Mouse (Mus musculus): ENCODE data around the gene Plrg1.

Plrg1 gene

DNA sequence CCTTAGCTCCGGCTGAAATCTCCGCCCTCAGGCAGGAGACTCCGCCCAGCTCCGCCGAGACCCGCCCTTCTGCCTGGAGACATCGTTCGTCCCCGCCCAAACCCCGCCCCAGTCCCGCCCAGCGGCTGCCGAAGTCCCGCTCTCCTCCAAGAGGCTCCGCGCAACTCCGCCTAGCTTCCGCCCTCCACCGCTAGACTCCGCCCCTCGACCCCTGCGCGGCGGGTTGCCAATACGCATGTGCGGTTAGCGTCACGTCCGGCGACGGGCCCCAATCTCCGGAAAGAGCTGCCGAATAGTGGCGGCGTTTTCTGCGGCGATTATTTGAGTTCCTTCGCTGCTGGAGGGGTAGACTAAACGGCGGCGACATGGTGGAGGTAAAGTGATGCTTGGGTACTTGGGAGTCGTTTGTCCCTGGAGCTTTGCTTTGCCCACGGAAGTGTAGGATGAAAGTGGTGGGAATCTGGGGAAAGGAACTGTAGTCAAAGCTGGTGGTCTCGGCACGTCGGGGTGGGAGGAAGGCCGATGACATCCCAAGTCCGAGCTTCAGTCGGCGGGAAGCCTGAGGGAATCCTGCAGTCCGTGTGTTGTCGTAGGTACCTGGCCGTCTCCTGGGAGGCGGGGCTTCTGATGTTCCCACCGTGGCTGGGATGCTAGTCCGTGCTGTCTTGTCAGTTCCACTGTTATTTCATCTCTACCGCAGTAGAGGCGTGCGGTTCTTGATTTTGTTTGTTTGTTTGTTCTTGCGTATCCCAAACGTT lies at the start of gene Plrg1:
Gene Plrg1 (plus strand): TSS at position 242 of the 758 bp plus-strand sequence.
- peak; percentile 99 for DNase-seq (ENCODE audit: low spot score)

- no peak for DNase-seq (ENCODE audit: low spot score)
These were observed 47.8 kb upstream of the Plrg1 start, which contains the start of gene Fgg for GRCm38 (mm10) chr3:83007557-83007956. TSS of gene Fgg (plus strand) at chr3:83007724.

- no peak for DNase-seq (ENCODE audit: low spot score)
These were observed 45.0 kb upstream of the Plrg1 start for GRCm38 (mm10) chr3:83010291-83010690.

DNA sequence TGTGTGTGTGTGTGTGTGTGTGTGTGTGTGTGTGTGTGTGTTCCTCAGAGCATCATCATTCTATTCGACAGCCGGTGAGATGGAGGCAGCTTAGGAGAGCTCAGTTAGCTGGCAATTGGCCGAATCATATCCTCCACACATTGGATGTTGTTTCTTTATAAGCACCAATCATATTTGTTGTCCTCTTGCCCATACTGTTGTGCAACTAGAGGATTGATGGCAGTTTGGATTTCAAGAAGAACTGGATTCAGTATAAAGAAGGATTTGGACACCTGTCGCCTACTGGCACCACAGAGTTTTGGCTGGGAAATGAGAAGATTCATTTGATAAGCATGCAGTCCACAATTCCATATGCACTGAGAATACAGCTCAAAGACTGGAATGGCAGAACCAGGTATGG lies 44.2 kb upstream of the Plrg1 start:
- DNase-seq (ENCODE audit: low spot score) = no peak

GRCm38 (mm10) chr3:83011565-83011964 lies 43.8 kb upstream of the Plrg1 start:
- no peak for DNase-seq (ENCODE audit: low spot score)

DNA sequence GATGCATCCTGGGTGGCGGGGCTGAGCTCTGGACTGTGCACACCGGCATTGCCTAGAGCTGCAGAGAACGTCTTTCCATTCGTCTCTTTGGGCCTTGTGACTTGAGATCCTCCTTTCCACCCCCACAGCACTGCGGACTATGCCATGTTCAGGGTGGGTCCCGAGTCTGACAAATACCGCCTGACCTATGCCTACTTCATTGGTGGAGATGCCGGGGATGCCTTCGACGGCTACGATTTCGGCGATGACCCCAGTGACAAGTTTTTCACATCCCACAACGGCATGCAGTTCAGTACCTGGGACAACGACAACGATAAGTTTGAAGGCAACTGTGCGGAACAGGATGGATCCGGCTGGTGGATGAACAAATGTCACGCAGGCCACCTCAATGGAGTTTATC lies 42.7 kb upstream of the Plrg1 start:
- DNase-seq (ENCODE audit: low spot score) = no peak

DNA sequence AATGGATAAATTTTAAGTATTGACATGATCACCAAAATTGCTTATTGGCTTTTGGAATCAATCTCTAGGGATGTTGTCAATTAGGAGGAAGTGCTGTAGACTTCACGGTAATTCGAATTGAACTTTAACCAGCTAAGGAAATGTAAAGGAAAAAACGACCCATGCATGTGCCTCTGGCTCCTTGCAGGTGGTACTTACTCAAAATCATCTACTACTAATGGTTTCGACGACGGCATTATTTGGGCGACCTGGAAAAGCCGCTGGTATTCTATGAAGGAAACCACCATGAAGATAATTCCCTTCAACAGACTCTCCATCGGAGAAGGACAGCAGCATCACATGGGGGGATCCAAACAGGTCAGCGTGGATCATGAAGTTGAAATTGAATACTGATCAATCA lies 41.4 kb upstream of the Plrg1 start:
- DNase-seq (ENCODE audit: low spot score) = no peak

DNA sequence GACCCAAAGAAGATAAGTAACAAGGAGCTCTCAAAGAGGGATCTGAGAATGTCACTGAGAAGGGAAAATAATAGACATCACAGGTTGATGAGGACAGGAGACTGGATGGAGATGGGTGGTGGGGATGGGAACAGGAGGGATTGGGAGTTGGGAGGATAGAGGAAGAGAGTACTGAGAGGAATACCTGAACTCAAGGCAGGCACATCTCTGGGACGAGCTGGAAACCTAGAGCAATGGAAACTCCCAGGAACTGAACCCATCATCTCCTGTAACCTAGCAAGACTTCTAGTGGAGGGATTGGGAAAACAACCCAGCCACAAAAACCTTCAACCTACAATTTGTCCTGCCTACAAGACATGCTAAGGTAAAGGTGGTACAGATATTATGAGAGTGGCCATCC lies 39.1 kb upstream of the Plrg1 start:
- DNase-seq (ENCODE audit: low spot score) = no peak

GRCm38 (mm10) chr3:83020387-83020786 lies 34.9 kb upstream of the Plrg1 start:
- DNase-seq (ENCODE audit: low spot score) = no peak

GRCm38 (mm10) chr3:83021176-83021575 lies 34.1 kb upstream of the Plrg1 start:
- DNase-seq (ENCODE audit: low spot score) = no peak

- no peak for DNase-seq (ENCODE audit: low spot score)
These were observed 30.3 kb upstream of the Plrg1 start for GRCm38 (mm10) chr3:83025036-83025435.

- no peak for DNase-seq (ENCODE audit: low spot score)
These were observed 29.6 kb upstream of the Plrg1 start, which contains the start of gene Fga for GRCm38 (mm10) chr3:83025475-83026301. TSS of gene Fga (plus strand) at chr3:83026076.

- no peak for DNase-seq (ENCODE audit: low spot score)
These were observed 27.6 kb upstream of the Plrg1 start for GRCm38 (mm10) chr3:83027546-83028251.

GRCm38 (mm10) chr3:83030331-83030730 lies 25.0 kb upstream of the Plrg1 start:
- no peak for DNase-seq (ENCODE audit: low spot score)

DNA sequence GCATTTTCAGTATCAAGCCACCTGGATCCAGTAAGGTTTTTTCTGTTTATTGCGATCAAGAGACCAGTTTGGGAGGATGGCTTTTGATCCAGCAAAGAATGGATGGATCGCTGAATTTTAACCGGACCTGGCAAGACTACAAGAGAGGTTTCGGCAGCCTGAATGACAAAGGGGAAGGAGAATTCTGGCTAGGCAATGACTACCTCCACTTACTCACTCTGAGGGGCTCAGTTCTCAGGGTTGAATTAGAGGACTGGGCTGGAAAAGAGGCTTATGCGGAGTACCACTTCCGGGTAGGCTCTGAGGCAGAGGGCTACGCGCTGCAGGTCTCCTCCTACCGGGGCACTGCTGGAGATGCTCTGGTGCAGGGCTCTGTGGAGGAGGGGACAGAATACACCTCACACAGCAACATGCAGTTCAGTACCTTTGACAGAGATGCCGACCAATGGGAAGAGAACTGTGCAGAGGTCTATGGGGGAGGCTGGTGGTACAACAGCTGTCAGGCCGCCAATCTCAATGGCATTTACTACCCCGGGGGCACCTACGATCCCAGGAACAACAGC lies 22.5 kb upstream of the Plrg1 start:
- DNase-seq (ENCODE audit: low spot score) = no peak

- no peak for DNase-seq (ENCODE audit: low spot score)
These were observed 21.5 kb upstream of the Plrg1 start for GRCm38 (mm10) chr3:83033801-83034200.

DNA sequence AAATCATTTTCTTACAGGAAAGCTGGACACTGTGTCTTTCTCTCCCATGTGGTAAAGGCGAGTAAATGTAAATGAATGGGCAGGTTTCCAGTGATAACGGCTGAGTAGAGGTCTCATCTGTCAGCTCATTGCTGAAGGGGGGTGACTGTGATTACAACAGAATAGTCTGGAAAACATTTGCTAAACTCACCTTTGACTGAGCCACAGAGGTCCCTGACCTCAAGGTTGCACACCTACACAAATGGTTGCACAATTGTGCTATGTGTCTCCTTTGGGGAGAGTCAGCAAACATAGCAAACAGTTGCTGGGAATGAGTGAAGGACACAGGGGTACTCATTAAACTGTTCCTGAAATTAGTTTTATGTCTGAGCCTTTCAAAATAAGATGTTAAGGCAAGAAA lies 16.5 kb upstream of the Plrg1 start:
- DNase-seq (ENCODE audit: low spot score) = no peak

GRCm38 (mm10) chr3:83039666-83040065 lies 15.7 kb upstream of the Plrg1 start:
- DNase-seq (ENCODE audit: low spot score) = no peak

- no peak for DNase-seq (ENCODE audit: low spot score)
These were observed 12.9 kb upstream of the Plrg1 start for GRCm38 (mm10) chr3:83042451-83042850.

GRCm38 (mm10) chr3:83046649-83047048 lies 8.7 kb upstream of the Plrg1 start:
- DNase-seq (ENCODE audit: low spot score) = no peak

DNA sequence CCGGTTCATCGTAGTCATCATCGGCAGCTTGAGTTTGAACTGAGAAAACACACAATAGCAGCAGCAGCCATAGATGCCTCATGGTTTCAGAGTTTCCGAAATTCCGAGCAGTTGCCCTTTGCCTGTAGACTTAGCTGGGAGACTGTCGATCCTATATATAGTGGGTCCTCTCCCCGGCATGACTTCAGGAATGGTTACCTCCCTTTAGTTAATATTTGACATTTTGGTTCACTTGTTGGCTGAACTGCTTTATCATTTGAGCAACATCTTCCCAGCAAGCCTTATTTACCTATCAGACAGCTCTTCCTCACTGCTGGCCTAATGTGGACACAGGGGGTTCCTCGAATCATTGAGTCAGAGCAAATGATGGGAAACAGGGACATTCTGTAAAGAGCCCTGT lies 5.6 kb upstream of the Plrg1 start, which contains the start of gene Fgb:
Gene Fgb (minus strand): TSS at position 184 of the 400 bp plus-strand sequence.
- DNase-seq (ENCODE audit: low spot score) = no peak

GRCm38 (mm10) chr3:83050661-83051060 lies 4.7 kb upstream of the Plrg1 start:
- DNase-seq (ENCODE audit: low spot score) = no peak

Measured in urinary bladder, postnatal 14 days (tissue).